Mouse (Mus musculus): ENCODE data around the gene Tcf23. TPM values are rescaled to one million over a fixed set of nuclear protein-coding genes. Genes with fewer than 3 reads are reported as not detected.
"Not testable (repeated sequence)": the region's sequence is repeated elsewhere in the genome, so short reads cannot be mapped to it uniquely, and the experiment has no call there.

Gene Tcf23
- polyA plus RNA-seq, 1 experiment = 0.18 TPM

DNA sequence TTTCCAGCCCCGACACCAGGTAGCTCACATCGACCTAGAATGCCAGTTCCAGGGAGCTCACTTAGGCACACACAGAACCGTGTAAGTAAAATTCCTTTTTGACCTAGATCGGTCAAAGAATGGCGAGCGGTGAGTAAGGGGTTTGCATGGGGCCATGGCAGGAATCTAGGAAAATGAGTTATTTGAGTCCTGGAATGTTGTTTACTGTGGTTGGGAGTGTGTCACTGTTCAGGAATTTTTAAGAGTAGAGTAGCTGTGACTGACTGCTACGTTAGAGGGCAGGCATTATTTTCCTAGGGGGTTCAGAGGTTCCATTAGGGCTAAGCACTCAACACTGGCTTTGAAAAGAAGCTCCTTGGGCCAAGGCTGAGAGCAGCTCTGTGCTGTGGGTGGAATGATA is 31.7 kb downstream of the Tcf23 start:
- 86% methylated on average over 7 of the region's 7 CpGs for WGBS
- Histone ChIP-seq H3K4me1 (replicated peaks; ENCODE audit: control insufficient read depth, insufficient read depth, low read length) (no peaks in the 10 kb centered on the region), H3K27me3 (ENCODE audit: control insufficient read depth, insufficient read depth, low read length) (no peaks in the 10 kb centered on the region), H3K4me3 (ENCODE audit: control insufficient read depth, insufficient read depth, low read length) (no peak overlapping the region), H3K27ac (ENCODE audit: control insufficient read depth, insufficient read depth, low read length) (no peak overlapping the region), H3K36me3 (ENCODE audit: control insufficient read depth, insufficient read depth, low read length) (no peaks in the 10 kb centered on the region)
- TF ChIP-seq CTCF (IDR thresholded peaks at IDR 0.05; ENCODE audit: borderline replicate concordance, control insufficient read depth, extremely low read depth, insufficient read depth, low read length, poor library complexity) = no peak
- TF ChIP-seq POLR2A (IDR thresholded peaks at IDR 0.05; ENCODE audit: control insufficient read depth, extremely low read depth, insufficient read depth, low read length, poor library complexity) = no peak
- no peak for DNase-seq

DNA sequence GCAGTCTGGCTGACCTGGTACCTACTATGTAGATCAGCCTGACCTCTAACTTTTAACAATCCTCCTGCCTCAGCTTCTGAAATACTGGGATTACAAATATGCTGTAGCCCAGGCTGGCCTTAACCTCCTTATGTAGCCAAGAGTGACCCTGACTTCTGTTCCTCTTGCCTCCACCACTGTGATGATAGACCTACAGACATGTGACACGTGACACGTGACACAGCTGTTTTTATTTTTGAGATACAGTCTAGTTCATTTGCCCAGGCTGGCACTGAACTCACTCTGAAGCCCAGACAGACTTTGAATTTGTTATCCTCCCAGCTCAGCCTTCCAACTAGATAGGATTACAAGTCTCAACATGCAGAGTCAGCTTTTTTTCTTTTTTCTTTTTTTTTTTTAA is 32.5 kb downstream of the Tcf23 start:
- H3K4me3 ChIP-seq (ENCODE audit: control insufficient read depth, insufficient read depth, low read length) = no peak overlapping the region
- no peaks in the 10 kb centered on the region for H3K36me3 ChIP-seq (ENCODE audit: control insufficient read depth, insufficient read depth, low read length)
- no peaks in the 10 kb centered on the region for H3K27me3 ChIP-seq (ENCODE audit: control insufficient read depth, insufficient read depth, low read length)
- no peak overlapping the region for H3K27ac ChIP-seq (ENCODE audit: control insufficient read depth, insufficient read depth, low read length)
- no peak for DNase-seq
- 81% methylated on average over 2 of the region's 2 CpGs for WGBS
- TF ChIP-seq CTCF (IDR thresholded peaks at IDR 0.05; ENCODE audit: borderline replicate concordance, control insufficient read depth, extremely low read depth, insufficient read depth, low read length, poor library complexity) (no peak), POLR2A (IDR thresholded peaks at IDR 0.05; ENCODE audit: control insufficient read depth, extremely low read depth, insufficient read depth, low read length, poor library complexity) (no peak)
- H3K4me1 ChIP-seq (replicated peaks; ENCODE audit: control insufficient read depth, insufficient read depth, low read length) = no peaks in the 10 kb centered on the region

DNA sequence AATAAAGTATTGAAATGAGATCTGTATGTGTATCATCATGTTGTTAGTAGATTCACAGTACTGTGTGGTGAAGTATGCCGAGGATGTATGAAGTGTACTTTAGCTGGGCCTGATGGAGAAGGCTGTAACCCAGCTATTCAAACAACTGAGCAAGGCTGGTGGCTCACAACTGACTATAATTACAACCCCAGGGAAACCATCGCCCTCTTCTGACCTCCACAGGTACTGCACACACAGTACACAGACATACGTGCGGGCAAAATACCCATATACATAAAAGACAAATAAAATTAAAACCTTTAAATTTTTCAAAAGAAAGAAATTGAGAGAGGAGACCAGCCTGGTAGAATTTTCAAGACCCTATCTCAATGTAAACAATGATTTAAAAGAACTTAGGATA is 33.1 kb downstream of the Tcf23 start:
- DNase-seq = no peak
- no peak overlapping the region for H3K27ac ChIP-seq (ENCODE audit: control insufficient read depth, insufficient read depth, low read length)
- TF ChIP-seq POLR2A (IDR thresholded peaks at IDR 0.05; ENCODE audit: control insufficient read depth, extremely low read depth, insufficient read depth, low read length, poor library complexity) (no peak), CTCF (IDR thresholded peaks at IDR 0.05; ENCODE audit: borderline replicate concordance, control insufficient read depth, extremely low read depth, insufficient read depth, low read length, poor library complexity) (no peak)
- 87% methylated on average over 4 of the region's 4 CpGs for WGBS
- H3K4me1 ChIP-seq (replicated peaks; ENCODE audit: control insufficient read depth, insufficient read depth, low read length) = no peaks in the 10 kb centered on the region
- H3K36me3 ChIP-seq (ENCODE audit: control insufficient read depth, insufficient read depth, low read length) = no peaks in the 10 kb centered on the region
- no peak overlapping the region for H3K4me3 ChIP-seq (ENCODE audit: control insufficient read depth, insufficient read depth, low read length)
- no peaks in the 10 kb centered on the region for H3K27me3 ChIP-seq (ENCODE audit: control insufficient read depth, insufficient read depth, low read length)

DNA sequence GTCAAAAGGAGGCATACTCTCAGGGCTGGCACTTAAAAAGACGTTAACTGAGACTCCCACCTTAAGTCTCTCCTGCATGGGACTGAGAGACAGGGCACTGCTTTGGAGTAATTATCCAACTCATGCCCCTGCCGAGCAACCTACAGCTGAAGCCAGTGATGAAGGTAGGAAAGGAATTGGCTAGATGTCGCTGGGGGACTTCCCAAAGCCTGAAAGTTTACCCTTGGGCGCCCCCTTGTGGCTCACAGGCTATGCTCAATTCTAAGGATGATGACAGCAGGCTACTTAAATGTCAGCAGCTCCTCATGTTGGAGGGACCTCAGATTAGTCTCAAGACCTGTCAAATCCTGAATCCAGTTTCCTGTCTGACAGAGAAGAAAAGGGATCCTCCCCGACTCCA is 35.7 kb downstream of the Tcf23 start:
- Histone ChIP-seq H3K4me3 (ENCODE audit: control insufficient read depth, insufficient read depth, low read length) (no peak overlapping the region), H3K36me3 (ENCODE audit: control insufficient read depth, insufficient read depth, low read length) (no peaks in the 10 kb centered on the region), H3K4me1 (replicated peaks; ENCODE audit: control insufficient read depth, insufficient read depth, low read length) (no peaks in the 10 kb centered on the region), H3K27ac (ENCODE audit: control insufficient read depth, insufficient read depth, low read length) (no peak overlapping the region), H3K27me3 (ENCODE audit: control insufficient read depth, insufficient read depth, low read length) (no peaks in the 10 kb centered on the region)
- DNase-seq = peak; percentile 86
- TF ChIP-seq POLR2A (IDR thresholded peaks at IDR 0.05; ENCODE audit: control insufficient read depth, extremely low read depth, insufficient read depth, low read length, poor library complexity) = no peak
- no peak for TF ChIP-seq CTCF (IDR thresholded peaks at IDR 0.05; ENCODE audit: borderline replicate concordance, control insufficient read depth, extremely low read depth, insufficient read depth, low read length, poor library complexity)
- WGBS = 13% methylated on average over 5 of the region's 5 CpGs

DNA sequence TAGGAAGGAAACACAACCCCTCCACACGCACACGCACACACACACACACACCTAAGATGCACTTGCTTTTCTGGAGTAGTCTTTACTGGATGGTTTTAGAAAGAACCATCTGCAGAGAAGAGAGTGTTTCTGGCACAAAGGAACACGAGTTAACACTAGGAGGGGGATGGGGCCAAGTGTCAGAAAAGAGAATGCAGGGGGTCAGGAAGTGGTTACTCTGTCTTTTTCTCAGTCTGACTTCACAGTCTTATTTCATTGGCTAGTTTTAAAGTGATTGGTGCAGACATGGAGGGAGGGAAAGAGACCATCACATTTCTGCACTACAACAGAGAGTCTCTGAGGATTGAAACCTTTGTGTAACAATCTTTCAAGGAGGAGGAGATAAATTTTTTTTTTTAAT is 44.3 kb downstream of the Tcf23 start:
- 22% methylated on average over 3 of the region's 3 CpGs for WGBS
- H3K27me3 ChIP-seq (ENCODE audit: control insufficient read depth, insufficient read depth, low read length) = no peaks in the 10 kb centered on the region
- peaks cover 5% of the 10 kb centered on the region for H3K4me1 ChIP-seq (replicated peaks; ENCODE audit: control insufficient read depth, insufficient read depth, low read length)
- DNase-seq = peak; percentile 58
- no peak for TF ChIP-seq POLR2A (IDR thresholded peaks at IDR 0.05; ENCODE audit: control insufficient read depth, extremely low read depth, insufficient read depth, low read length, poor library complexity)
- TF ChIP-seq CTCF (IDR thresholded peaks at IDR 0.05; ENCODE audit: borderline replicate concordance, control insufficient read depth, extremely low read depth, insufficient read depth, low read length, poor library complexity) = no peak
- H3K4me3 ChIP-seq (ENCODE audit: control insufficient read depth, insufficient read depth, low read length) = no peak overlapping the region
- peak overlapping the region; percentile 73 for H3K27ac ChIP-seq (ENCODE audit: control insufficient read depth, insufficient read depth, low read length)
- H3K36me3 ChIP-seq (ENCODE audit: control insufficient read depth, insufficient read depth, low read length) = no peaks in the 10 kb centered on the region

DNA sequence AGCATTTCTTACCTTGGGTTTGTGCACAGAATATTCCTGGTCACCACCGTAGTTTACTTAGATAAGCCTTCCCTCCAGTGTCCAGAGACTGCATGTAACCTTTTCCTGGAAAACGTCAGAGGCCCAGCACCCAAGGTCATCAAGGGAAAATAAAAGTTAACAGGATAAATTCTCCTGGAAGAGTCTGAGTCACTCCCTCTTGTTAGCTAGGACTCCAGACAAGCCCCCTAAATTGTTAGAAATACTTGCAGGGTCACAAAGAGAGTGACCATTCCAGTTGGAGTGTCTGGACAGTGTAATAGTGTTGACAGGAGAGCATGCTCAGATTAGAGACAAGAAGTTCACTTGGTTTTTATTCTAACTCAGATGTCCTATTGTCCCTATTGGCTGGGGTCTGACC is 47.5 kb downstream of the Tcf23 start:
- no peak overlapping the region for H3K4me3 ChIP-seq (ENCODE audit: control insufficient read depth, insufficient read depth, low read length)
- TF ChIP-seq POLR2A (IDR thresholded peaks at IDR 0.05; ENCODE audit: control insufficient read depth, extremely low read depth, insufficient read depth, low read length, poor library complexity) = no peak
- TF ChIP-seq CTCF (IDR thresholded peaks at IDR 0.05; ENCODE audit: borderline replicate concordance, control insufficient read depth, extremely low read depth, insufficient read depth, low read length, poor library complexity) = no peak
- no peaks in the 10 kb centered on the region for H3K27me3 ChIP-seq (ENCODE audit: control insufficient read depth, insufficient read depth, low read length)
- no peaks in the 10 kb centered on the region for H3K36me3 ChIP-seq (ENCODE audit: control insufficient read depth, insufficient read depth, low read length)
- DNase-seq = no peak
- H3K4me1 ChIP-seq (replicated peaks; ENCODE audit: control insufficient read depth, insufficient read depth, low read length) = peaks cover 5% of the 10 kb centered on the region
- no peak overlapping the region for H3K27ac ChIP-seq (ENCODE audit: control insufficient read depth, insufficient read depth, low read length)
- 89% methylated on average over 2 of the region's 2 CpGs for WGBS

DNA sequence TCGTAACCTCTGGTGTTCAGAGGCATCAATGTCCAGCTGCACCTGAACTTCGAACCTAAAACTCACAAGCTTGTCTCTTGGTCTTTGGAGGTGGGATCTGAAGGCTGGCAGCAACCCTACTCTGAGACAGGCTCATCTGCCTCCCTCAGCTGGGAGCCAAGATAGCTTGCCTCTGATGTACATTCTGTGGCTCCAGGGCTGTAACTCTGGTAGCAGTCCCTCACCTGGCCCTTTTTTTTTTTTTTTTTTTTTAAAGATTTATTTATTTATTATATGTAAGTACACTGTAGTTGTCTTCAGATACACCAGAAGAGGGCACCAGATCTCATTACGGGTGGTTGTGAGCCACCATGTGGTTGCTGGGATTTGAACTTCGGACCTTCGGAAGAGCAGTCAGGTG is 53.3 kb downstream of the Tcf23 start:
- H3K27me3 ChIP-seq (ENCODE audit: control insufficient read depth, insufficient read depth, low read length); DNase-seq; H3K4me3 ChIP-seq (ENCODE audit: control insufficient read depth, insufficient read depth, low read length); H3K36me3 ChIP-seq (ENCODE audit: control insufficient read depth, insufficient read depth, low read length); H3K27ac ChIP-seq (ENCODE audit: control insufficient read depth, insufficient read depth, low read length); H3K4me1 ChIP-seq (replicated peaks; ENCODE audit: control insufficient read depth, insufficient read depth, low read length): not testable (repeated sequence)
- 90% methylated on average over 5 of the region's 5 CpGs for WGBS

All from thymus, adult 2 months (tissue).